Mouse (Mus musculus) gastrocnemius, postnatal 36 days (tissue): Measurements from ENCODE around the gene Ren1. TPM values are rescaled to one million over a fixed set of nuclear protein-coding genes. Genes with fewer than 3 reads are reported as not detected.
"Not testable (repeated sequence)": the region's sequence is repeated elsewhere in the genome, so short reads cannot be mapped to it uniquely, and the experiment has no call there.

ENCODE experiments used
- DNase-seq, 2 experiments: peaks; one replicate each; pipeline ENCODE4 v3.0.0; 2022
- intact Hi-C: fragments of 180-260 bp; cut with DNase I; formaldehyde crosslinking; loops from one replicate; pipeline ENCODE4 v1.15.1; 2025
- total RNA-seq, 2 experiments: library from RNA; stranded (reverse); gene quantifications; 2 replicates each; pipeline ENCODE4 v1.2.3; 2021

Ren1 gene
- total RNA-seq, 2 experiments from 2014 or later, result not detected

DNA sequence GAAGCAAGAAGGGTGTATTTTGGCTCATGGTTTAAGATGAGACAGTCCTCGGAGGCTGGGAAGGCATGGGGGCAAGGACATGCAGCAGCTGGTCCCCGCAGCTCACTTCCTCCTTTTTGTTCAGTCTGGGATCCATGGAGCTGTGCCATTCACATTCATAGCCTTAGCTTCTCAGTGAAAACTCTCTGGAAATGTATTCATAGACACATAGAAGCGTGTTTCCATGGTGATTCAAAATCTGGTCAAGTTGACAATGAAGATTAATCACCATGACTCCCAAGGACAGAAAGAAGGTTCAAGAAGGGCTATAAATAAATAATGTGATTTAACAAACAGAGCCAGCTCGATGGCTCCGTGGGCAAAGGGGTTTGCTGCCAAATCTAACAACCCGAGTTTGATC lies 16.4 kb upstream of the Ren1 start:
- no peak for DNase-seq
- intact Hi-C loops, result no loop called here

DNA sequence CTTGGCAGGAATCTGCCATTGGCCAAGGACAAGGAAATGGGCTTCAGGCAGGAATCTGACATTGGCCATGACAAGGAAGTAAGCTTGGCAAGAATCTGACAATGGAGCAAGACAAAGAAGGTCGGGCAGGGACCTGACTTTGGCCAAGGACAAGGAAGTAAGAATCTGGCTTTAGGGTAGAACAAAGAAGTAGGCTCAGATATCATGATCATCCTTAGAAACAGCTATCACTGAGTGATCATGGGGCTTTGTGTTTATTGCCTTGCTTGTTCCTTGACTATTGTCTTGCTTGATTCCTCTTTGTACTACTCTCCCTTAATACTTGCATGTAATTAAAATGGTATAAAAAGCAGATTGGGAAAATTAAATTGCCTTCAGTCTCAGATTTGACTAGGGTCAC lies 9.9 kb upstream of the Ren1 start:
- DNase-seq, intact Hi-C loops: not testable (repeated sequence)

DNA sequence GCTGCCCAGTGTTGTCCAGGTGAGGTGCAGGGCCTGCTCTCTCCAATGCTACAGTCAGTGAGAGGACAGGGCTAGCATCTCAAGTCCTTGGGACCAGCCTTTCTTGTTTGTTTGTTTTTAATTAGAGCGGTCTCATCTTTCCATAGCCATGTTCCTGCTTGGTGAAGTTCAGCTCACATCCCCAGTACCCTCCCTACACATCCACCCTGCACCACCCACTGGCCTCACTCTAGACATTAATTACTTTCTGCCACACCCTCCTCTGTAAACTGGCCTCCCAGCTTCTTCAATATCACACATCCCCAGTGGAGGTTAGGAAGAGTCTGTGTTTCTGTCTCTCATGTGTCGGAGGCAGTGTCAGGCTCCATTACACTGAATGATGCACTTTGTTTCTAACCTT lies 6.0 kb upstream of the Ren1 start:
- no peak for DNase-seq
- intact Hi-C loops, result no loop called here

DNA sequence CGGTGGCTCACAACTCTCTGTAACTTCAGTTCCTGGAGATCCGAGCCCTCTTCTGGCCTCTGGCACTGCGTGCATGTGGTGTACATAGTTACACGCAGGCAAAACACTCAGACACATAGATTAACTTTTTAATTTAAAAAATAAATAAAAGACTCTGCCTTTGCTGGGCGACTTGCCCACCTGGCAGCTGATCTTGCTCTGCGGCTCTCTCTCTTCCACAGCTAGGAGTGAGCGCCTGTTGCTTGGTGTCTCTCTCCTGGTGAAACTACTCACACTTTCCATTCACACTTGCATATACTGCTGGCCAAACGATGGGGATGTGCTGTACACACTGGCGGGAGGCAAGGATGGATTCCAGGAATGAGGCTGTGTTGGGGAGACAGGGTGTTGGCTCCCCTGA lies 3.8 kb upstream of the Ren1 start:
- intact Hi-C loops, result no loop called here
- no peak for DNase-seq

DNA sequence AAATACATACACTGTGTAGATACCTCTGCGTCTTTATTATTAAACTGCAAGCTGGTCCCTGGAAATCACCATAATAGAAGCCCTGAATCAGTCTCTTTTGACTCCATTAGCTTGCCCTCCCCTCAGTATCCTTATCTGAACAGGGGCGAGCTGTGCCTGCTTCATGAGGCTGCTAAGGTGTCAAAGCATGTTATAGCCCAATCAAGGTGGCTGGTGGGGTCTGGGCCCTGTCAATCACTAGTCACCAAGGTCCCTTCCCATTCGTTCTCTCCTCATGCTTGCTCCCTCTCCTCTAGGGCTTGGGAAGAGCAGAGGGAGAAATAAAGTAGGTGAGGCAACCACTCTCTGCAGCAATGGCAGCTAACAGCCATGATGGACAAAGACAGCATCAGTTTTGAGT lies 3.1 kb upstream of the Ren1 start:
- no peak for DNase-seq
- intact Hi-C loops, result no loop called here

DNA sequence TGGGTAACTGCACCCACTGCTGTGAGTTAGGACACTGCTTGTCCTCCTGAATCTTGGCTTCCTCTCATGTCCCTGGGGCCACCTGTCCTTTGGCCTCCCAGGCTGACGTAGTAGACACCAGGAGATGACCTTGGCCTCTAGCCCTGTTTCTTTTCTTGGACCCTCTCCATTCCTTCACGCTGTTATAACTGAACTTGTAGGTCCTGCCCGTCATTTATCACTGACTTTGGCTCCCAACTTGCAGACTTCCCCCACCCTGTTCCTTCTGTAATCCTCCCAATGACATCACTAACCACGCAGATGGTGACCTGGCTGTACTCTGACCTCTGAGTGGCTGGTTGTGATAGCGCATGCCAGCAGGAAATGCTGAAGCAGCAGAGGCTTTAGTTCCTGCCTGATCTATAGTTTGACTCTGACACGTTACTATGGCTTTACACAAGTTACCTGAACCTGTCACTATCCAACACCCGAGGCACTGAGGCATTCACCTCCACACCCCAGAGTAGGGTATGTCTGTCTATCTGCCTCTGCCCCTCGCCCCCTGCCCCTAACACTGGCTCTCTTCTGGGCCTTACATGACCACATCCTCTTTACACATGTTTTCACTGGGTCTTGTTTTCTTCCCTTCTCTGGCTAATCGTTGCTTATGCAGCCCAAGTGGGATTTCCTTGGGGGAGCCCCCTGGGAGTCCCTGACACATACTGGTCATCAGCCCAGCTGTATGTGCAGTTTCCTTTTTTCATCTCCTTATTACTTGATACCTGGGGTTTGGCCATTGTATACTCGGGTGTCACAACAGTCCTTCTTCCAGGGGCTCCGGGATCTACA lies 2.4 kb upstream of the Ren1 start:
- intact Hi-C loops, result no loop called here
- no peak for DNase-seq

DNA sequence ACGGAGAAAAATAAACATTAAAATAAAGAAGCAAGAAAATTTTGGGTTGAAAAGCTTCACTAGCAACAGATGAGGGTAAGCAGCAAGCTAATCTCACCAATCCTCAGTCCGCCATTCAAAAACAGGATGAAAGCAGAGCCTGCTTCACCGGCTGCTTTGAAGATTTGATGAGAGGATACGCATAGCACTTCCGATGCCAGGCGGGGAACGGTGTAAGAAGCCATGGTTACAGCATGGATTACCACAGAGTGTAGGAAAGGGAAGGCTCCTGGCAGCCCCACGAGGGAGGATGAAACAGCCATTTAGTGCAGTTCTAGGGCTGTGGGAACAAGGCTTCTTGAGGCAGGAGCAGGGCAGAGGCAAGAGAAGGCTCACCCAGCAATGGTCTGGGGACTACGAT lies 1.5 kb downstream of the Ren1 start:
- no peak for DNase-seq
- intact Hi-C loops, result loop anchor here (2.0 kb wide), 2 partner anchors 37 to 175 kb away; no protein-coding TSS in a partner anchor

DNA sequence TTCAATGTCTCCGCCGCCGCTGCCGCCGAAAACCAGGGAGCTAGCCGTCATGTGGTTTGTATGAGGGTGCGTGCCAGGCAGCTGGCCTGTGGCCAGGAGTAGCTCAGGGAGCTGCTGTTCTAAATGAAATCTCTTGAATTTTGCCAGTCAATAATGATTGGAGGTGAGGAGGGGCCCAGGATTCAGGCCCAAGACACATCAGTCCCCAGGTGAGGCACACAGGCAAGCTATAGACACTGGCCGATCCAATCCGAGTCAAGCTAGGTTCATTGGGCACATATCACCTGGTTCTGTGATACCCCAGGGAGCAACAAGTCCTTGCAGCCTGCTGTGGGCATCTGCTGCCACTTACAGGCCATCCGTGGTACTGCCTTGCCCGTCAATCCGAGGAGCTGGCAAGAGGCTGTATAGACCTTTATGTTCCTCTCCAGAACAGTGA lies 3.1 kb downstream of the Ren1 start:
- DNase-seq, result peak; percentile 42 to 47
- intact Hi-C loops, result loop anchor here (2.0 kb wide), 2 partner anchors 39 to 177 kb away; no protein-coding TSS in a partner anchor

DNA sequence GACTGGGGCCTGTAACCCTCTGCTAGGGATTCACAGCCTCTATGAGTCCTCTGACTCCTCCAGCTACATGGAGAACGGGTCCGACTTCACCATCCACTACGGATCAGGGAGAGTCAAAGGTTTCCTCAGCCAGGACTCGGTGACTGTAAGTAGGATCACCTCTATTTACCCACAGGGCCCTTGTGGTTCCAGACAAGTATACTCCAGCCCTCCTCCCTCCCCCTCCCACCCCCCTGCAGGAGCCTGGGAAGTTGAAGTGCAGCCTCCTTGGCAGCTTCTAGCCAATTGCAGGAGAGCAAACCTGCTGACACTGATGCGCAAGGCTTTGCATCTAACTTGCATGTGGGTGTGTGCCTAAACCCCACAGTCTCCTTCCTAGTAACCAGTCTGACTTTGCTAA lies 5.2 kb downstream of the Ren1 start:
- DNase-seq, result no peak
- intact Hi-C loops, result no loop called here

DNA sequence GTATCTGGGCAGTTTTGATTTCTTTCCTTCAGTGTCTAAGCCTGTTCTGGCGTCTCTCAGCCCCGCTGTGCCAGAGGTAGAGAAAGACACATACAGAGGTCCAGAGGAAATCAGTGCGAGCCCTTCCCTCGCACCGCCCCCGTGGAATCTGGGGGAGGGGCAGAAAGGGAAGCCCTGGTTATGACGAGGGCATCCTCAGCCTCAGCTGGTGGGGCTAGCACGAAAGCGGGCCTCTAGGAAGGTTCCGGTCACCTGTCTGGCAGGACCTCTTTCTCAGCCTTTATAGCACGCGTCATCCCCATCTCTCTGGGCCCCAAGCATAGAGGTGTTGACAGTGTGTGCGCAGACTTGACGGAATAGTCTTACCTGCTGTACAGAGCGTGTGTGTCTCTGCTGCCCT lies 5.6 kb downstream of the Ren1 start:
- intact Hi-C loops, result no loop called here
- no peak for DNase-seq

DNA sequence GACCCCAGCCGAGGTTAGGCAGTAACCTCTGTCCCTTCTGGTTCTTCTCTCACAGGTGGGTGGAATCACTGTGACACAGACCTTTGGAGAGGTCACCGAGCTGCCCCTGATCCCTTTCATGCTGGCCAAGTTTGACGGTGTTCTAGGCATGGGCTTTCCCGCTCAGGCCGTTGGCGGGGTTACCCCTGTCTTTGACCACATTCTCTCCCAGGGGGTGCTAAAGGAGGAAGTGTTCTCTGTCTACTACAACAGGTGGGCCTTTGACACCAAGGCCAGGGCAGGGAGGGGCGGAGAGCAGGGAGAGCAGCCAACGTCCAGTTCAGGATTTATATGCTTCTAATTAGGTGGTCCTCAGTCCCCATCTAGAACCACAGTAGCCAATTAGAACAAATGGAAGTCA lies 6.0 kb downstream of the Ren1 start:
- no peak for DNase-seq
- intact Hi-C loops, result no loop called here

DNA sequence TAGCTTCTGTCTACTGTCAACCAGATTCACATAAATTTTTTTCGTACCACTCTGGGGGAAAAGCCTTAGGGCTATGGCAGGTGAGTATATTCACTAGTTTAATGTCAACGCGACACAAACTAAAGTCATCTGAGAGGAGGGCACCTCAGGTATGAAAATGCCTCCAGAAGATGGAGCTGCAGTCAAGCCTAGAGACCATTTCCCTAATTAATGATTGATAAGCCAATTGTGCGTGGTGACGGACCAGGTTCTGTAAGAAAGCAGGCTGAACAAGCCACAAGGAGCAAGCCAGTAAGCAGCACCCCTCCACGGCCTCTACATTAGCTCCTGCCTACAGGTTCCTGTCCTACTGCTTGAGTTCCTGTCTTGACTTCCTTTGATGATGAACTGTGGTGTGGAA lies 10.7 kb downstream of the Ren1 start:
- intact Hi-C loops, result no loop called here
- no peak for DNase-seq

DNA sequence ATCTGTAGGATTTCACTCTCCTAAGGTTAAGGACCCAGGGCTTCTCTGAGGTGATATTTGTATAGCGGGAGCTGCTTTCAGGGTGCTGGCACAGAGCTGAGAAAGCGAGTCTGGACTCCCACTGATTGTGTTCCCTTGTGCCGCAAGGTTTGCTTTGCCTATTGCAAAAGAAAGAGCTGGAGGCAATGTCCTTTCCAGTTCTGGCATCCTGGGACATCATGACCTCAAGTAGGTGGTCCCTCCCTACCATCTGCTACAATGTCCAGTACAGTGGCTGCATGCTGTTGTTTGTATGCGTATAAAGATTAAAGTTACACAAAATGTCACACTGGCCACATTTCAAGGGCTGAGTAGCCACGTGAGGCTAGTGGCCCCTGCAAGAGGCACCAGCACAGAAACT lies 11.8 kb downstream of the Ren1 start:
- DNase-seq, result no peak
- intact Hi-C loops, result no loop called here

DNA sequence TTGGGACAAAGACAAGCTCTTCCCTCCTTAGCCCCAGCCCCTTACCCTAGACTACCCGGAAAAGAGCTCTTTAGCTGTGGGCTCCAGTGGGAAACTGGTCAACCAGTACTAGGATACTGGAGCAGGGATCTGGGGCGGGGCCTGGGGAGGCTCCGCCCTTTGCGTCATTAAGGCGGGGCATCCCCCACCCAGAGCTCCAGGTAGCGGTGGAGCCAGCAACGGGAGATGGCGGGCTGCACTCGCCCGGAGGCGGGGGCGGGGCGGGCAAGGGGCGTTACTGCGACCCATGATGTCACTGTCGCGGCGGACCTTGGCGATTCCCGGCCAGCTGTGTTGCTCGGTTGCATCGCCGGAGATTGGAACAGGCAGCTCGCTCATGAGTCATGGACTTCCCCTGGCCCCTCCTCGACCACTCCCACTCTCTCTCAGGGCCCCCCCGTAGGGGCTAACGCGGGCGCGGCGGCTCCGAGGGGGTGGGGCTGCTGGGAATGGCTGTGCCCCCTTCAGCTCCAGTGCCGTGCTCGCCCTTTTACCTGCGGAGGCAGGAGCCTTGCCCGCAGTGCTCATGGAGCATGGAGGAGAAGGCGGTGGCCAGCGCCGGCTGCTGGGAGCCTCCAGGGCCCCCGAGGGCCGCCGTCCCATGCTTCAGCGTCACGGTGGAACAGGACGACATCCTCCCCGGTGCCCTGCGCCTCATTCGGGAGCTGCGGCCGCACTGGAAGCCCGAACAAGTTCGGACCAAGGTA lies 13.1 kb downstream of the Ren1 start, which contains the start of gene Etnk2:
Gene Etnk2 (plus strand): TSS at position 297 of the 746 bp plus-strand sequence.
- intact Hi-C loops, result no loop called here
- peak; percentile 54 to 59 for DNase-seq

DNA sequence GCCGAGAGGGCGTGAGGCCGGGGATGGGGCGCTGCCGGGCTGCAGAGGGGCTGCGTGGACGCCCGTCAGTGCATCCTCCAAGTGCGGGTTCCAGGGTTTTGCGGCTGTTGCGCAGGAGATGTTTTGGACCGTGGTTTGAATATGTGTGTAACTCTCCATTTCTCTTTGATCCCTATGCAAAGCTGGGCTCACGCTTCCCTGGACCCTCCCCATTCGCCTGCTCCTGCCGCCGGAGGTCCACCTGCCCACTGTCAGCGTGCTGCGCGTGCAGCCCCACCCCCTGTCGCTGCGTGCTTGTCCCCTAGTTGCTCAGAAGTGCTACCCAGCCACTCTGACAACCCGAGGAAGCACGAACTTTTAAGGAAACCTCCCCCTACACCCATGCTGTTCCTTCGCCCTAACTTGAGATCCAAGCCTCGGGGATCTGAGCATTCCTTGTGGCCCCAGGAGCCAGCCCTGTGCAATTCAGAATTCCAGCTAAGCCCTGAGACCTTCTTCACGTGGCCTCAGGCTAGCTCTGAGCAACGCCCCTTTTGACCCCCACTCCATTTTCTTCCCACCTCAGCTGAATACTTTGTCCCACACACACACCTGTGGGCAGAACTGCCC lies 13.8 kb downstream of the Ren1 start:
- no peak for DNase-seq
- intact Hi-C loops, result no loop called here

DNA sequence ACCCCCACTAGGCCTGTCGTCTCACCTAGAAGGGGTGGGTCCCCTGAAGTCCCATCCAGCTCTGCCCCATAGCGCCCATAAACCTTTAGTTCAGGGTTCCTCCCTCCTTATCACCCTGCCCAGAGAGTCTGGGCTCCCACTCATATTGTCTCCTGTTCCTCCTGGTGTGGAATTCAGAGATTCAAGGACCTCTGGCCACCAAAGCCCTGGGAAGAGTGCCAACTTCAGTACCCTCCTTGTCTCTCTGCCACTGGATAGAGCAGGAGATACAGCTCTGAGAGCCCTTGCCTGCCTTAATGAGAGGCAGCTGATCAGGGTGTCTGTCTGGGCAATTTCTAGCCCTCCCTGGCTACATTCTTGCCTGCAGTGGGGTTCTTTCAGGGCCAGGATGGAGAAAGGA lies 14.6 kb downstream of the Ren1 start:
- intact Hi-C loops, result no loop called here
- no peak for DNase-seq

DNA sequence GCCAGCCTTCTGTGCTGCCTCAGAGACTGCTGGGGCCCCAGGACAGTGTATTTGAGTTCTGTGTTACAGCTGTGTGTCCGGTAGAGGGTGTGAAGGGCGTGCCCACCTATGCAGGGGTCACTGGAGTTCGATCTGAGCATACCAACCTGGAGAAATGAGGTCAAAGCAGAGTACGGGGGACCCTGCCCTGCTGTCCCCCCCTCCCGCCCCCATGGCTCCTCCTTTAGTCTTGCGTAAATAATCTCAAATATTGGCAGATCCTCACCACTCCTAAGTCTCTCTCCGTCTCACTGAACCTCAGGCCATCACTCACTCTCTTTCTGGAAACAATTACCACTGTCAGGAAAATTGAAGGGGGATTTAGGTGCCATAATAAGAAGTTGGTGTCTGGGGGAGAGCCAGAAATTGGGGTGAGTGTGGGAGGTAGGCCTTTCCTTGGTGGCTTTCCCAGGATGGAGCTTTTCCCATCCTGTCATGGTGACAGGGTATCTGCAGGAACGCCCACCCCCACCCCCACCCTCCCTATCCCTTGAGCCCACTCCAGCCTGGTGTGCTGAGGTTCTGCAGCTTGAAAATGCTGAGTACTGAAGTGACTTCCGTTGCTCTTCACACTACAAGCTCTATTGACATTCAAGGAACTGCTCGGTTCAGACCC lies 16.8 kb downstream of the Ren1 start:
- intact Hi-C loops, result no loop called here
- DNase-seq, result no peak

DNA sequence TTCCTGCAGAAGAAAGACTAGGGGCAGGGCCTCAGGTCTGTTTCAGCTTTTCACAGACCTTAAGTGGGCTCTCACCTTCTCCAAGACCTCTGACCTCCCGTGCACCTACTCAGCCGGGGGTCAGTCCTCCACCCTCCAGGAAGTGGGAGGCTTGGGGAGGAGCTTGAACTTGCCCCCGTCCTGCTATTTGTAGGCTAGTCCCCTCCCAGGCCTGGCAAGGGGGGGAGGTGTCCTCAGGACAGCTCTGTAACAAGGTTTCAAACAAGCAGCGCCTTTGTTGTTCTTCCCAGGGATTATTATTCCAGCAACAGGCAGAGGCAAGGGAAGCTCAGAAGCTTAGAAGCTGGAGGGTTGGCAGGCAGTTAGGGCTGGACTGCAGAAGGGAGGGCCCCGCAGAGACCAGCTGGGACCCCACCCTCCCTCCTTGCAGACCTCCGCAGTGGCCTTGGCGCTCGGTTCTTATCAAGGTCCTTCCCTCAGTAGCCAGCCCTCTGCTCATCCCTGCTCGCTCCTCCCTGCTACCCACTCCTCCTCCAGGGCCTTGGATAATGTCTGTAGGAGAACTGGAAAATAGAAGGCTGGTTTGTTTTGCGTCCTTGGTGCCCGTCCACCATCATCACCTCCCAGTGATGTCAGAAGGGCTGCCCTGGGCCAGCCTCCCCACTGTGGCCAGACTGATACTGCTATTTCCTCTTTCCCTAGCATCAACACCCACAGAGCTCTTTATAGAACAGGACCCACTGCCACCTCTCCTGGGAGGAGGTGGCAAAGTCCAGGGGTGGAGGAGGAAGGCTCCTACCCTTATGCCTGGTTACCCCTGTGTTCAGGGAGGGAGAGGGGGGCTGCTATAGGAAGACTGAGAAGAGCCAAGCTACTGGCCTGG lies 17.5 kb downstream of the Ren1 start:
- DNase-seq, result no peak
- intact Hi-C loops, result no loop called here

DNA sequence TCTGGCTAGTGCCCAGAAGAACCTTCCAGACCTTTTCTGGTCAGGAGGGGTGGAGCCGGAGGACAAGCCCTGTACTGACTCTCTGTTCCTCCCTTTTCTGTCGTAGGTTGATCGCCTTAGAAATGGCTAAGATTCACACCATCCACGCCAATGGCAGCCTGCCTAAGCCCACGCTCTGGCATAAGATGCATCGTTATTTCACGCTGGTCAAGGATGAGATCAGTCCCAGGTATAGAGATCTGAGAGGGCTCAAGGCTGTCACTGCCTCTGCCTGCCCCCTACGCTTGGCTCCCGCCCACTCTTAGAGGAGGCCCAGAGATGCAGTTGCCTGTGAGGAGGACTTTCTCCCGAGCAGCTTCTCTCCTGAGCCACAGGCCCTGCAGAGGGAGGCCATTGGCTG lies 18.3 kb downstream of the Ren1 start:
- intact Hi-C loops, result no loop called here
- DNase-seq, result no peak

DNA sequence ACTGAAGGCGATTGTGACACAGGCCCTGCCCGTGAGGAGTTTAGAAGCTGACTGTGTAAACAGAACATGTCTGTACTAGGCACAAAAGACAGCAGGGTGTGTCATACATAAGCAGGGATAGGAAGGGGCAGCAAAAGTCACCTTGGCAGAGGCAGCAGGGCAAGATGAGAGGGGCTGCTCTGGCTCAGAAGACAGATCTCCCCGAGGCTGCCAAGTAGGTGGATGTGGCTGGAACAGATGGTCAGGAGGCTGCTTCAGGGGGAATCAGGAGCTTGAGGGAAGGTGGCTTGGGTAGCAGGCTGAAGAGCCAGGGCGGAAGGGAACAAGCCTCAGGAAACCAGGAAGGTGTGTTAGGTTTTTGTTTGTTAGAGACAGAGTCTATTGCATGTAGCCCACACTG lies 20.0 kb downstream of the Ren1 start:
- intact Hi-C loops, result no loop called here
- DNase-seq, result no peak
